Mouse (Mus musculus) adrenal gland, postnatal 25 days (tissue): Measurements from ENCODE around the gene Piezo1. TPM values are rescaled to one million over a fixed set of nuclear protein-coding genes. Genes with fewer than 3 reads are reported as not detected.
A peak's percentile ranks its signal among the peaks of the same experiment; 100 is the strongest.

Source experiments
- DNase-seq: peaks from one replicate; pipeline ENCODE4 v3.0.0; 2021; ENCODE audit warnings: mixed read lengths
- total RNA-seq: library from RNA; stranded (reverse); gene quantifications from 2 replicates; pipeline ENCODE4 v1.2.3, GENCODE M21; 2021

Gene Piezo1
- total RNA-seq, 1 experiment from 2014 or later = 20.1 TPM

- no peak for DNase-seq
These were observed 4.9 kb downstream of the Piezo1 start for GRCm38 (mm10) chr8:122546066-122546755.

DNA sequence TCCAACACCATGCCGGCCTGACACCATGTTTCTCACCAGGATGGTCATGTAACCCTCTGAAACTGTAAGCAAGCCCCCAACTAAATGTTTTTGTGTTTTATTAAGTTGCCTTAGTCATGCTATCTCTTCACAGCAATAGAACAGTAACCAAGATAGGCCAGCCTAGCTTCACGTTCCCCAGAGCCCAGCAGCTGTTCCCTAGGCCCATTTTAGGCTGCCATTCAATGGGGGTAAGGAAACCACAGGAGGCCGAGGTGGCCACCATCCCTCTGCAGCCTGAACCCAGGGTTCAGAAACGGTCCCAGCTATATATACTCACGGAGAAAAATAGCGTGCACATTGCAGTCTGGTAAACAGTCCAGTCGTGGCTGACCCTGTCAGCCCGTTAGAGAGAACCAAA, 7.0 kb downstream of the Piezo1 start:
- DNase-seq = no peak

DNA sequence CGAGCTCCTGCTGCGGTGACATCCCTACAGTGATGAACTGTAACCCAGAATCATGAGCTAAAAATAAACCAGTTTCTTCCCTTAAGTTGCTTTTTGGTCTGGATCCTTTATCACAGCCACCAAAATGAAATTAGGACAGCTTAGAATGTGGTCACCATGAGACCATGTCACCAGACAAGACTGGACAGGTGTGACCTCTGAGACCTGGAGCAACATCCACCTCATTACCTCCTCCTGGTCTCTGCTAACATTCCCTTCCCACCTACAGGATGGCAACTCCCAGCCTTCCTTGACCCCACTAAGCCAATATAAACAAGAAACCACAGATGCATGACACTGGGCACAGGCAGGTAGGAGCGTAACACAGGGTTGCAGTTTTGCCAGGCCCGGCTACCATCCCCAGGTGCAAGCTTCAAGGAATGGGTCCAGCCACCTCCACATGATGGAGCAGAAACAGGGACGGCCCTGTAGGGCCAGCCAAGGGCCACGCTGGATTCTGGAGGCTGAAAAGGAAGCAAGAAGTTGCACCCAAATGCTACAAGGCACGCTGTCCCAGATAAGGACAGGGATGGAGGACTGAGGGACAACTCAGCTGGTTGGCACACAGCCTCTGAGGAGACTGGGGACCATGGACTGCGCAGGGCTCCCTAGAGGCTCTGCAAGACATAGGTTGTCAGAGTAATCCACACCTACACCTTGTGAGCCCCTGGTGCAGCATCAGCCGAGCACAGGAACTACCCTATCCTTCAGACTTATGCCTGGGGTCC, 12.6 kb downstream of the Piezo1 start:
- DNase-seq = no peak

- DNase-seq = no peak
These were observed 13.3 kb downstream of the Piezo1 start for GRCm38 (mm10) chr8:122537812-122538211.

DNA sequence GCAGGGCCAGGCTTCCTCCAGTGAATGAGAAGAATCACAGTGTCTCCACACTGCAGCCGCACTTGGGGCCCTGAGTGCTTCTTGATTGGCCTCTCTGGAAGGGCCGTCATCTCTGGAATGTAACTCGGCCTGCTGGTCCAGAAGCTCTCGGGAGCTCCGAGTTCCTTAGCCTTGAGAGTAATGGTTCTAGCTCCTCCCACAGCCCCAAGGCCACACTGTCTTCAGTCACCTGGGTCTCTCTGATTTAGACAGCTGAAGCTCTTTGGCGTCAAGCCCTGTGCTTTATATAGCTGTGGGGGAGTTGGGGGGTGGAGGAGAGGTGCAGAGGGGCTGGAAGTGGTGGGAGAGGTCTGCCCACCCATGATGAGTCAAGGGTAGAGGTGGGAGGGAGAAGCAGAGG, 14.1 kb downstream of the Piezo1 start:
- no peak for DNase-seq

DNA sequence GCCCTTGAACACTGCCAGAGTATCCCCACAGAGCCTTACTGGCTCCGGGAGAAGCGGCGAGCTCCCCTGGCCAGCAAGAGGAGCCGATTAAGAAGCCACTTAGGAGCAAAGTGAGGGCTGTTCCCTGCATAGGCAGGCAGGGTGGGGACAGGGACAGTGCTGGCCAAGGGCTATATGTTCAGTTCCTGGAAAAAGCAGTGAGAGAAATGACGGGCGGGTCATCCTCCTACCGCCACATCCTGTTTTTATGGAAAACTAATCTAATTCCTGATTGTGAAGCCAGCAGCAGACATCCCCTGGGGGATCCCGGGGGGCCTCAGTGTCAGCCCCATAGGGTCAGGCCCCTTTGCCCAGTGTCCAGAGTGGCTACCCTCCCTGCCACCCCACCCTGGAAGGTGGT, 19.8 kb downstream of the Piezo1 start:
- DNase-seq = no peak

GRCm38 (mm10) chr8:122529159-122529558, 22.0 kb downstream of the Piezo1 start:
- DNase-seq = no peak

- no peak for DNase-seq
These were observed 23.2 kb downstream of the Piezo1 start for GRCm38 (mm10) chr8:122527937-122528336.

DNA sequence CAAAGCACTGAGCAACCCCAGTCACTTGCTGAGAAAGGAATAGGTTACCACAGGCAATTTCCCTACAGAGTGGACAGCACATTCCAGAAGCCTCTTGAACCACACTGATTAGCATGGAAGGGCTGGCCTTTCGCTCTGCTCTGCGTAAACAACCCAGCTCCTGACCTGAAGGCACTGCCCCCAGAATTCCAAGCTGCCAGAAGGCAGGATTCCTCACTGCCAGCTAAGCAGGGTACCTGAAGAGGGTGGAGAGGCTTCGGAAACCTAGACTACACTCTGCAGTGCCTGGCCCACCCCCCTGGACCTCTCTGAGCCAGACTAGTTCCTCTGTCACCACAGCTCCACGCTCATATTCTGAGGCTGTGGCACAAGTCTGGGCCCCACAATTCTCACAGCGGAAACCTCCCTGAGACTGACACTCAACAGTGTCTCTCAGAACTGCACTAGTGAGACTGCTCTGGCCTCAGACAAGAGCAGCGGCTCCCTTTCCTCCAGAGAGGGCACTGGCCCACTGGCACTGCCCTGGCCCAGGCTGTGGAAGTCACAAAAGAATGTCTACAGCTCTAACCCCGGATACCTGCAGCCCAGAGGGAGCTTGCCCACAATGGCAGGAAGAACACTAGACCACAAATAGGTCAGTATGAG, 24.5 kb downstream of the Piezo1 start:
- no peak for DNase-seq

- DNase-seq = no peak
These were observed 25.0 kb downstream of the Piezo1 start for GRCm38 (mm10) chr8:122526084-122526483.

- DNase-seq = no peak
These were observed 26.1 kb downstream of the Piezo1 start for GRCm38 (mm10) chr8:122525004-122525403.

- no peak for DNase-seq
These were observed 26.6 kb downstream of the Piezo1 start for GRCm38 (mm10) chr8:122524506-122524905.

GRCm38 (mm10) chr8:122523652-122524360, 27.3 kb downstream of the Piezo1 start:
- DNase-seq = no peak

DNA sequence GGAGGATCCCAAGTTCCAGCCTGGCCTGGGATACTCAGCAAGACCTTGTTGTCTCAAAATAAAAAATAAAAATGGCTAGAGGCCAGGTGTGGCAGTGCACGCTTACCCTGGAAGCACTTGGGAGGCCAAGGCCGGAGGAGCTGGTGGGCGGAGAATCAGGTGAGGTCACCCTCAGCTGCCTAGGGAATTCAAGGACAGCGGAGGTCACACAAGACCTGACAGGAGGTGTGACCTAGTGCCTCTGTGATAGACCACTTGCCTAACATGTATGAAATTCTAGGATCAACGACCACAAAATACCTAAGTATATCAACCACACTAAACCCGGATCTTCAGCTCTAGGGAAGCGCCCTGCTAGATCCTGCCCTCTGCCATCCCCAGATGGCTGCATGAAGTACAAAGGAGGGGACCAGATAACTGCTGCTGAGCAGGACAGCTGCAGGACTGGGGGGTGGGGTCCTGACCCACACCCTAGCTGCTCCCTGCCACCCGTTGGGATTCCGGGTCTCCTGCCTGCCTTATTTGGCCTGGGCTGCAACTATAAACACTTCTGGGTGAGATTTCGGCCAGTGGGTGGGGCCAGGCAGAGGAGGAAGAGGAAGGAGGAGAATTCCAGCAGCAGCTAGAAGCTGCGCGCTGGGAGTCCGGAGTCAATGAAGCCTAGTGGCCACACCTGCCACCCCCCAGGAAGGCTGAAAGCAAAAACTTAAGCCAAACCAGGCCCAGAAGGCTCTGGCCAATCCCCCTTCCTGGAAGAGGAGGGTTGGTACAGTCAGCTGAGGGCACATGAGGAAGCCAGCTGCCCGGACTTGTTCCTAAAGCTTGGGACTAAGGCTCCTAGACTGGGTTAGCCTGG, 28.1 kb downstream of the Piezo1 start:
- no peak for DNase-seq

DNA sequence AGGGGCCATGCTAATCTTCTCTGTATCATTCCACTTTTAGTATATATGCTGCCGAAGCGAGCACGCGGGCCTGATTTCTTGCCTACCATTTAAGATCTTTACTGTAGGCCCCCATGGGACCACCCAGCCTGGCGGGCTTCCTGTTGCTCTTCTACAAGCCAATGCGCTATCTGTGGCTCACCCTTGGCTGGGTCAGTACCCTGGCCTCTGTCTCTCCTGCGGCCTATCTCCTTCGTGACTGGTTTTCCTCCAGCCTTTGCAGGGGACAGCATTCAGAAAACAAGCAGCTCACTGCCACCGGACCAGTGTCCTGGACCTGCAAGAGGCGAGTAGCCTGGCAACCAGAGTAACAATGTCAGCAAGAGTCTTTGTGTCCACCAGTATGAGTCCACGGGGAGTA, 30.5 kb downstream of the Piezo1 start:
- DNase-seq = no peak

DNA sequence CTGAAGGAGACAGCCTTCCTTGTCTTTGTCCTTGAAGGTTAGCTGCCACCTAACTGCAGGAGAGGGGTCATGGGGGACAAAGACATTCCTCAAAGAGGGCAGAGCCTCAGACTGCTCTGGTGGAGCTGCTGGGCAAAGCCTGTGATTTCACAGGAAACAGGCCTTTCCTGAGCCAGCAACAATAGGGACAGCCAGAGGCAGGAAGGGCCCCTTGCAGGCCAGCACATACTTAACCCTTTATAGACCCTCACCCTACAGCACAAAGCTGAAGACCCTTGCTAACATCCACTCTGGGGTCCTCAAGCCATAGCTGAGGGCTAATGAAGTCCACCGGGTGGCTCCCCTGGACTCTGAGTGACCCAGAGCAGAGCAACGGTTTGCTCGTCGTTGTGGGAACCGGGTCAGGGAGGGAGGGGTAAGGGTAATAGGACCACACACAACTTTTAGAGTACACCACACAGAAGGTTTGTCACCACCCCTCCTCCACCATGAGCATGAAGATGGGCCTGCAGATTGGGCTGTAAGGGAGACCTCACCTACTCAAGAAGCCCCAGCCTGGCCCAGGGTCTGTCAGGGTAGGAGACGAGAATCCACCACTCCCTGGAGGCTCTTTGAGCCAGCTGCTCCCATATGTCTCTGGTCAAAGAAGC, 33.5 kb downstream of the Piezo1 start:
- no peak for DNase-seq

DNA sequence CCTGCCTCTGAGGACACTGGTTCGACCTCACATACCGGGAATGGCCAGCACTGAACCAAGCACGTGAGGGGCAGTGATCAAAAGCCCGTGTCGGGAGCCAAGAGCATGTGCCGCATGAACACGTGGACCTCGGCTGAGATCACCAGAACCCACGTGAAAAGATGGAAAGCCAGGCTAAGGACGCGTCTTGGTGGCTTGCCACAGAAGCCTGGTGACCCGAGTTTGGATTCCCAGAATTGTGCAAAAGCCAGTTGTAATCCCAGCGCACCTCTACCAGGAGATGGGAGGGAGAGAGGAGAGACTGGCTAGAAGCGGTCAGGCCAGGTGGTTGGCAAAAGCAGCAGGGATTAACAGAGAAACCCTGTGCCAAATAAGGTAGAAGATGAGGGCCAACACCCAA, 35.4 kb downstream of the Piezo1 start:
- DNase-seq = no peak

DNA sequence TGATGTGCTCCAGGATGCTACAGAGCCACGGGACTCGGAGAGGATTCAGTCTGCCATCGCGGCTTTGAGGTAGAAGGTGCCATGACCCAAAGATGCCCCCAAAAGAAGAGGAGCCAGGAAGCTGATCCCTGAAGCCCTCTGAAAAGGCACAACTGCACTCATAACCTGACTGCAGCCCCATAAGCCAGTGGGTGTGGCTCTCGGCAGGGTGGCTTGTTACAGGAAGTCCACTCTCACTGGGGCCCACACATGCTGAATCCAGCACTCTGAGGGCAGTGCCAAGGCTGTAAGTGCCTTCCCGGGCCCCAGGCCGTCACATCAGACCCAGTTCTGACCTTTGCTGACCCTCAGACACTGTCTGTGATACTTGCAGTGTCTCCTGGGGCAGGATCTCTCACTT, 38.7 kb downstream of the Piezo1 start:
- no peak for DNase-seq

- DNase-seq = no peak
These were observed 39.6 kb downstream of the Piezo1 start for GRCm38 (mm10) chr8:122511552-122511951.

DNA sequence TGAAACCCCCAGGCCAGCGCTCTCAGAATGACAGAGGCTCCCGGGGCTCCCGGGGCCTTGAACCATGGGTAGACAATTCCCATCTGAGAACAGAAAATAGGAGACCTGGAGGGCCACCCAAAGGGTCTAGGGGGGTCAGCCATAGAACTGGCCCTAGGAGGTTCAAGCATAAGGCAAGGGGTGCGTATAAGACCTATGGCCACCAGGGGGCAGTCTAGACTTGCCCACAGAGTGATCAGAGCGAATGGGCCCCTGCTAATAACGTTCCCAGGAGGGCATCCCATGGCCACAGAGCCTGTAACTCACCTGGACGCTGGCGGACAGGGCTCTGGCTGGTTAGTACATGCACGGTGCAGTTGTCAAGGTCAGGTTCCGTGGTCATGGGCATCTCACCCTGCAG, 50.3 kb downstream of the Piezo1 start:
- peak; percentile 78 for DNase-seq

- DNase-seq = no peak
These were observed 53.2 kb downstream of the Piezo1 start for GRCm38 (mm10) chr8:122497912-122498311.
